ENCODE assay signal across 9 mouse cellular contexts in the genomic region with DNA sequence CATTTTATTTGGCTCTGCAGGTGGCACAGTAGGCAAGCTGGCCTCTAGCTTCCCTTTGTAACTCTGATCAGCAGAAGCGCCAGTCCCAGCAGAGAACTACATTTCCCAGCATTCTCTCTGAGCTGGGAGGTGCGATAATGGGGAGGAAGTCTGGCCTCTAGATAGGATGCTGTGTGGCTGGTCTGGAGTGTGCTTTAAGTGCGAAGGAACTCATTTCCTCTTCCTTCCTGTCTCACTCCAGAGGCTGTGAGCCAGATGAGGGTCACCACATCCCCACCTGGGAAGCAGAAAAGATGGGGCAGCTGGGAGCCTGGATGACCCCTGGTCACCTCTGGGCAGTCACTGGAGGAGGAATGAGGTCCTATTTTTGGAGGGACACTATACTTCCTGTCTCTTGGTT. TPM values are rescaled to one million over a fixed set of nuclear protein-coding genes. Genes with fewer than 3 reads are reported as not detected.
DNase-seq lines count a peak whose midpoint lies in the region; ATAC-seq lines count a peak whose summit lies in the region.
"Had no signal": no experiment of that assay in that cellular context is flagged by ENCODE, and none has a peak within 500 bp of the region (broad histone marks: within the 10 kb centered on the region; RNA-seq: fewer than 3 reads in every experiment).

No protein-coding gene starts in this region.

- ATAC-seq in heart, embryonic 11.5 days (replicated peaks; ENCODE audit: insufficient number of reproducible peaks, low FRiP score, low TSS enrichment), result no peak
- ATAC-seq in neural tube, embryonic 15.5 days (ENCODE audit: low FRiP score), result no peak

- H3K4me3 ChIP-seq in heart, embryonic 10.5 days, result no peak overlapping the region
- H3K4me3 ChIP-seq in heart, embryonic 11.5 days (ENCODE audit: low read depth, low read length), result no peak overlapping the region
- H3K4me3 ChIP-seq in neural tube, embryonic 15.5 days (replicated peaks), result no peak overlapping the region
- H3K4me3 ChIP-seq: gastrocnemius, adult 2 months had no signal

- no peak overlapping the region for H3K9ac ChIP-seq in heart, embryonic 11.5 days (ENCODE audit: low read depth, low read length)
- H3K9ac ChIP-seq in neural tube, embryonic 15.5 days (replicated peaks), result no peak overlapping the region

- H3K27me3 ChIP-seq in heart, embryonic 10.5 days (ENCODE audit: insufficient read depth, poor library complexity, severe bottlenecking), result peaks cover 5% of the 10 kb centered on the region; the same call in 1 of the 2 replicates
- no peaks in the 10 kb centered on the region for H3K27me3 ChIP-seq in heart, embryonic 11.5 days (ENCODE audit: control insufficient read depth, insufficient read depth, low read length)
- peaks cover 7% of the 10 kb centered on the region for H3K27me3 ChIP-seq in neural tube, embryonic 15.5 days (replicated peaks)

- no peak for DNase-seq in heart, embryonic 10.5 days (ENCODE audit: low spot score)
- DNase-seq in neural tube, embryonic 10.5 days (ENCODE audit: extremely low spot score, low spot score), result peak; percentile 42
- peak; percentile 55 for DNase-seq in kidney, postnatal 10 days
- no peak for DNase-seq in ovary, postnatal 14 days (ENCODE audit: low spot score)
- no peak for DNase-seq in cerebellum, postnatal 10 days
- no peak for DNase-seq in layer of hippocampus, adult 9-10 months (ENCODE audit: low spot score)
- DNase-seq: gastrocnemius, adult 2 months had no signal

- WGBS in heart, embryonic 10.5 days, result 21% methylated on average over 3 of the region's 3 CpGs
- WGBS in heart, embryonic 11.5 days (ENCODE audit: insufficient replicate concordance), result 12% methylated on average over 3 of the region's 3 CpGs
- 29% methylated on average over 3 of the region's 3 CpGs for WGBS in neural tube, embryonic 15.5 days

- H3K27ac ChIP-seq in heart, embryonic 10.5 days, result peak overlapping the region; percentile 71; the same call in 1 of the 2 replicates
- no peak overlapping the region for H3K27ac ChIP-seq in heart, embryonic 11.5 days (ENCODE audit: low read depth, low read length)
- H3K27ac ChIP-seq in neural tube, embryonic 15.5 days (replicated peaks), result no peak overlapping the region
- H3K27ac ChIP-seq: gastrocnemius, adult 2 months had no signal

- H3K9me3 ChIP-seq in heart, embryonic 10.5 days, result no peaks in the 10 kb centered on the region
- H3K9me3 ChIP-seq in heart, embryonic 11.5 days (replicated peaks; ENCODE audit: control insufficient read depth, low read length), result no peaks in the 10 kb centered on the region
- no peaks in the 10 kb centered on the region for H3K9me3 ChIP-seq in neural tube, embryonic 15.5 days (replicated peaks)

- no peak overlapping the region for H3K4me2 ChIP-seq in heart, embryonic 11.5 days
- no peak overlapping the region for H3K4me2 ChIP-seq in neural tube, embryonic 15.5 days

- H3K36me3 ChIP-seq in heart, embryonic 10.5 days, result no peaks in the 10 kb centered on the region
- no peaks in the 10 kb centered on the region for H3K36me3 ChIP-seq in heart, embryonic 11.5 days (ENCODE audit: control insufficient read depth, insufficient read depth, low read length)
- H3K36me3 ChIP-seq in neural tube, embryonic 15.5 days, result no peaks in the 10 kb centered on the region

- H3K4me1 ChIP-seq in heart, embryonic 10.5 days, result peaks cover 43% of the 10 kb centered on the region
- H3K4me1 ChIP-seq in heart, embryonic 11.5 days (ENCODE audit: control insufficient read depth, insufficient read depth, low read length), result peaks cover 26% of the 10 kb centered on the region
- H3K4me1 ChIP-seq in neural tube, embryonic 15.5 days, result peaks cover 27% of the 10 kb centered on the region

RNA-seq across cellular contexts. Expression of a gene that starts 48.6 kb away (rescaled TPM):
- polyA plus RNA-seq in heart, embryonic 10.5 days (2016; fragmentation: Nextera tagmentation; extraction: Ambion mirVana), result 0.53 and 2.0 TPM in 2 replicates
- 0.69 and 1.2 TPM in 2 replicates for polyA plus RNA-seq in heart, embryonic 11.5 days (2014; fragmentation: Nextera tagmentation; extraction: Ambion mirVana)
- 0.15 and 0.51 TPM in 2 replicates for polyA plus RNA-seq in neural tube, embryonic 15.5 days (2015; fragmentation: Nextera tagmentation; extraction: Ambion mirVana)

Comparison
In these comparisons a context has a peak if more than half of its experiments do, and no peak if none do; other contexts are left out.
1. DNase-seq: peak in neural tube, embryonic 10.5 days (single experiment) and kidney, postnatal 10 days (single experiment); none in heart, embryonic 10.5 days (single experiment), ovary, postnatal 14 days (single experiment), cerebellum, postnatal 10 days (0 of 2) and layer of hippocampus, adult 9-10 months (single experiment).